Mouse (Mus musculus) layer of hippocampus, adult 18-20 months (tissue): ENCODE measurements at regions not wholly inside any gene's neighbourhood (a gene's known extent, or its start where the extent isn't known, plus 50 kb on each side); places are given as distances from the start of the nearest gene placed in this dataset.
A peak's percentile ranks its signal among the peaks of the same experiment; 100 is the strongest.

Source experiments
- DNase-seq, 2 experiments: peaks; one replicate each; pipeline ENCODE4 v3.0.0; 2022; ENCODE audit warnings: low spot score in 2 of 2

- DNase-seq = no peak
These were observed 167.2 kb upstream of the Lef1 start for GRCm38 (mm10) chr3:130942947-130943630.

- no peak for DNase-seq
These were observed 169.9 kb upstream of the Lef1 start for GRCm38 (mm10) chr3:130940302-130940867.

GRCm38 (mm10) chr3:130936980-130937379, 173.3 kb upstream of the Lef1 start:
- DNase-seq = no peak

GRCm38 (mm10) chr3:130936336-130936735, 173.9 kb upstream of the Lef1 start:
- DNase-seq = no peak

- no peak for DNase-seq
These were observed 174.3 kb upstream of the Lef1 start for GRCm38 (mm10) chr3:130935926-130936315.

GRCm38 (mm10) chr3:130935302-130935925, 174.9 kb upstream of the Lef1 start:
- DNase-seq = peak in 1 of 2 experiments; percentile 15

- DNase-seq = no peak
These were observed 177.5 kb upstream of the Lef1 start for GRCm38 (mm10) chr3:130932723-130933122.

GRCm38 (mm10) chr3:130932226-130932625, 178.0 kb upstream of the Lef1 start:
- DNase-seq = no peak

- no peak for DNase-seq
These were observed 185.3 kb upstream of the Lef1 start for GRCm38 (mm10) chr3:130925000-130925399.

GRCm38 (mm10) chr3:130923615-130923958, 186.7 kb upstream of the Lef1 start:
- DNase-seq = no peak

- DNase-seq = no peak
These were observed 187.3 kb upstream of the Lef1 start for GRCm38 (mm10) chr3:130922812-130923614.

- DNase-seq = no peak
These were observed 188.5 kb upstream of the Lef1 start for GRCm38 (mm10) chr3:130921621-130922245.

- no peak for DNase-seq
These were observed 183.6 kb upstream of the Rpl34 start for GRCm38 (mm10) chr3:130913812-130914211.

- peak in 1 of 2 experiments; percentile 28 for DNase-seq
These were observed 174.9 kb upstream of the Rpl34 start for GRCm38 (mm10) chr3:130905101-130905500.

- DNase-seq = no peak
These were observed 173.1 kb upstream of the Rpl34 start for GRCm38 (mm10) chr3:130903329-130903728.

- DNase-seq = no peak
These were observed 172.2 kb upstream of the Rpl34 start for GRCm38 (mm10) chr3:130902376-130902775.

GRCm38 (mm10) chr3:130901343-130901742, 171.1 kb upstream of the Rpl34 start:
- no peak for DNase-seq

- no peak for DNase-seq
These were observed 170.6 kb upstream of the Rpl34 start for GRCm38 (mm10) chr3:130900846-130901245.

GRCm38 (mm10) chr3:130900054-130900840, 170.0 kb upstream of the Rpl34 start:
- DNase-seq = no peak

GRCm38 (mm10) chr3:130894168-130894814, 164.1 kb upstream of the Rpl34 start:
- DNase-seq = no peak
